Mouse (Mus musculus): ENCODE results near the gene Slc48a1.

- TF ChIP-seq EP300 (optimal IDR thresholded peaks at IDR 0.05) (no peak), CTCF (IDR thresholded peaks at IDR 0.05; ENCODE audit: low read depth) (no peak)
Observed at GRCm38 (mm10) chr15:97793386-97794153, 15.2 kb downstream of the Slc48a1 start.
